In the genomic region with DNA sequence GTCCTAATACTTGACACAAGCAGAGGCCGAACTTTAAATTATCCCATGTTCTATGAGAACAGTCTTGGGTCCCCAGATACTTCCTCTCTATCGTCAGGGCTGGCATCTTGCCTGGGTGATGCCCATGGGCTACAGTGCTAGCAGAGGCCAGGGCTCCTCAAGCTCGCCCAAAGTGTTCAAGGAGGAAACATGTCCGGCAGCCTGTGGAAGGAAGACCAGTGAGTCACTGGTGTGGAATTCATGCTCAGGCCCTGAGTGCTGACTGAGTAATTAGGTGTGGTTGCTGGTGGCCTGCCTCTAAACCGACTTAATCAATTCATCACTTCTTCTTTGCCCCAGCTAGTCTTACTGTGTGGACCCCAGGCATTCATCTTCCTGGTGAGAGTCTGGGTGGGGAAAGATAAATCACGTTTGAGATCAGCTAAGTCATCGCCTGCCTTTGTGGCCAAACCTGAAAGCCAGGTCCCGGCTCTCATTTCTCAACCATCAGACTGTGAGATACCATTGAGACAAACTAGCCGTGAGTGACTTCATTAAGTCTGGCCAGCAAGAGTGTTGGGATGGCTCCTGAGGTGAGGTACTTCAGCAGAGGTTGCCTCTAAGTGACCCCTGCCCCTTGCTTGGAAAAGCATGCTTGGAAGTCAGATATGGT, we compare ENCODE assay signal across 9 mouse cellular contexts. TPM values are rescaled to one million over a fixed set of nuclear protein-coding genes. Genes with fewer than 3 reads are reported as not detected.
DNase-seq lines count a peak whose midpoint lies in the region; ATAC-seq and TF ChIP-seq lines count a peak whose summit lies in the region.
"Had no signal": no experiment of that assay in that cellular context is flagged by ENCODE, and none has a peak within 500 bp of the region (broad histone marks: within the 10 kb centered on the region; RNA-seq: fewer than 3 reads in every experiment).

No protein-coding gene starts in this region.

- H3K4me3 ChIP-seq in embryonic fibroblast, embryonic 13.5 days (ENCODE audit: insufficient read depth, low read length), result no peak overlapping the region
- no peak overlapping the region for H3K4me3 ChIP-seq in lung, embryonic 15.5 days

- 10% methylated on average over 9 of the region's 9 CpGs for WGBS in lung, embryonic 15.5 days

- DNase-seq in NIH3T3 (ENCODE audit: low read depth), result peak; percentile 97
- DNase-seq in heart, postnatal 36 days, result peak; percentile 35 to 49
- no peak for DNase-seq in layer of hippocampus, adult 18-20 months (ENCODE audit: low spot score in 2 of 2)
- no peak for DNase-seq in cerebellum, adult 8-10 months
- DNase-seq in yolk sac, embryonic 10.5 days (ENCODE audit: low spot score), result no peak
- DNase-seq: cerebellum, postnatal 25 days had no signal

- ATAC-seq in lung, embryonic 15.5 days (ENCODE audit: borderline replicate concordance, extremely low read depth, low FRiP score, low TSS enrichment), result peak; percentile 74
- ATAC-seq in erythroid progenitor cell, adult 5-6 weeks (replicated peaks; ENCODE audit: low FRiP score, poor library complexity, severe bottlenecking), result no peak

- no peak for TF ChIP-seq CTCF in embryonic fibroblast, embryonic 13.5 days (IDR thresholded peaks at IDR 0.05; ENCODE audit: borderline replicate concordance, insufficient read depth, low read length)

- H3K9me3 ChIP-seq in lung, embryonic 15.5 days, result no peaks in the 10 kb centered on the region

- intact Hi-C loops in heart, postnatal 36 days (cut with DNase I), result no loop called here

- no peak overlapping the region for H3K4me2 ChIP-seq in lung, embryonic 15.5 days

- peaks cover 32% of the 10 kb centered on the region for H3K4me1 ChIP-seq in embryonic fibroblast, embryonic 13.5 days (ENCODE audit: control insufficient read depth, insufficient read depth, low read length)
- H3K4me1 ChIP-seq in lung, embryonic 15.5 days, result peaks cover 22% of the 10 kb centered on the region

- peak overlapping the region; percentile 67 for H3K27ac ChIP-seq in embryonic fibroblast, embryonic 13.5 days (ENCODE audit: insufficient read depth, low read length)
- H3K27ac ChIP-seq in lung, embryonic 15.5 days, result peak overlapping the region; percentile 27; the same call in 1 of the 2 replicates

- no peaks in the 10 kb centered on the region for H3K36me3 ChIP-seq in lung, embryonic 15.5 days

- no peak for TF ChIP-seq POLR2A in embryonic fibroblast, embryonic 13.5 days (IDR thresholded peaks at IDR 0.05; ENCODE audit: low read depth, low read length)

- no peak overlapping the region for H3K9ac ChIP-seq in lung, embryonic 15.5 days

- 0 out of 2 replicates have a peak, but pooled peaks cover 14% of the 10 kb centered on the region for H3K27me3 ChIP-seq in lung, embryonic 15.5 days

RNA-seq across cellular contexts. Expression of gene Ackr3, which starts 21.9 kb away (rescaled TPM):
- polyA plus RNA-seq in embryonic fibroblast, embryonic 13.5 days (2011; ENCODE audit: insufficient read length, low read depth, missing spikeins), result 21.9 and 28.2 TPM in 2 replicates
- total RNA-seq in heart, postnatal 36 days (2021), result 10 to 100 TPM; 56.4 to 92.5 TPM
- polyA plus RNA-seq in lung, embryonic 15.5 days (2015; fragmentation: Nextera tagmentation; extraction: Ambion mirVana), result 24.4 TPM in 2 replicates
- total RNA-seq in erythroid progenitor cell, adult 5-6 weeks (2015; ENCODE audit: low replicate concordance), result 1.1 TPM in 1 of 2 replicates, not detected in the other
- not detected in 2 replicates for total RNA-seq in erythroid progenitor cell, adult 5-6 weeks (2017; ENCODE audit: low replicate concordance)
- total RNA-seq in layer of hippocampus, adult 18-20 months (2021), result 10 to 100 TPM; 15.5 to 15.9 TPM

Comparison
In these comparisons a context has a peak if more than half of its experiments do, and no peak if none do; other contexts are left out.
1. DNase-seq: peak in NIH3T3 (single experiment) and heart, postnatal 36 days (2 of 2); none in layer of hippocampus, adult 18-20 months (0 of 2), cerebellum, adult 8-10 months (single experiment) and yolk sac, embryonic 10.5 days (single experiment).
2. RNA of gene Ackr3, which starts 21.9 kb away (total RNA-seq): 56.4 to 92.5 TPM in heart, postnatal 36 days and 15.5 to 15.9 TPM in layer of hippocampus, adult 18-20 months; 1.1 TPM in erythroid progenitor cell, adult 5-6 weeks; every median in the first group is over 4 times any median in the second.